Mouse (Mus musculus) lung, postnatal 0 days (tissue): ENCODE measurements around the gene Gstp1.
"Not testable (repeated sequence)": the region's sequence is repeated elsewhere in the genome, so short reads cannot be mapped to it uniquely, and the experiment has no call there.

Source experiments
- CTCF ChIP-seq: IDR thresholded peaks from 2 replicates; pipeline ENCODE4 v1.5.1; 2016; ENCODE audit warnings: antibody characterized with exemption, mild to moderate bottlenecking
- EP300 ChIP-seq: IDR thresholded peaks from 2 replicates; pipeline ENCODE4 v1.6.1; 2016; ENCODE audit warnings: antibody characterized with exemption, mild to moderate bottlenecking, control low read depth

- TF ChIP-seq CTCF, EP300: not testable (repeated sequence)
Measured at GRCm38 (mm10) chr19:4063357-4063756, 25.6 kb upstream of the Gstp1 start.
